Mouse (Mus musculus) kidney, embryonic 14.5 days (tissue): ENCODE measurements around the gene Arrb2. TPM values are rescaled to one million over a fixed set of nuclear protein-coding genes. Genes with fewer than 3 reads are reported as not detected.

Experiments used
- ATAC-seq: fragments of 200-750 bp; cut with Nextera tagmentation; 2 replicates; pipeline ENCODE4 v1.8.0; 2017; ENCODE audit warnings: moderate number of reproducible peaks, mild to moderate bottlenecking, moderate TSS enrichment, moderate library complexity; ENCODE audit not compliant: low FRiP score, low TSS enrichment
- H3K27ac ChIP-seq: fragments of 300-500 bp; sonication (generic); 2 replicates; pipeline ENCODE4 v1.5.1; 2014; ENCODE audit warnings: low read depth, mild to moderate bottlenecking, low read length, moderate library complexity, mixed read lengths
- H3K27me3 ChIP-seq: fragments of 300-500 bp; sonication (generic); 2 replicates; pipeline ENCODE4 v1.6.1; 2014; ENCODE audit warnings: mild to moderate bottlenecking, low read length; ENCODE audit not compliant: control insufficient read depth, insufficient read depth
- H3K36me3 ChIP-seq: fragments of 300-500 bp; sonication (generic); 2 replicates; pipeline ENCODE4 v1.6.1; 2014; ENCODE audit warnings: low read length, mixed read lengths; ENCODE audit not compliant: control insufficient read depth, insufficient read depth
- H3K4me1 ChIP-seq: fragments of 300-500 bp; sonication (generic); 2 replicates; pipeline ENCODE4 v1.6.1; 2014; ENCODE audit warnings: low read length, mixed read lengths; ENCODE audit not compliant: control insufficient read depth, insufficient read depth
- H3K4me2 ChIP-seq: fragments of 300-500 bp; sonication (generic); replicated peaks from 2 replicates; pipeline ENCODE4 v1.6.1; 2014; ENCODE audit warnings: low read depth, mild to moderate bottlenecking, low read length
- H3K4me3 ChIP-seq: fragments of 300-500 bp; sonication (generic); 2 replicates; pipeline ENCODE4 v1.5.1; 2014; ENCODE audit warnings: mild to moderate bottlenecking, low read length
- H3K9ac ChIP-seq: fragments of 300-500 bp; sonication (generic); 2 replicates; pipeline ENCODE4 v1.6.1; 2014; ENCODE audit warnings: low read depth, mild to moderate bottlenecking, low read length, moderate library complexity
- H3K9me3 ChIP-seq: fragments of 300-500 bp; sonication (generic); 2 replicates; pipeline ENCODE4 v1.6.1; 2016; ENCODE audit warnings: low read length; ENCODE audit not compliant: control insufficient read depth
- WGBS: fragments of 180-500 bp; shearing (Covaris S2); extraction: QIAGEN DNeasy Blood & Tissue Kit; methylation state at CpG from one replicate; pipeline ENCODE4 v1.1.7; 2014; 5-methylcytosine and 5-hydroxymethylcytosine counted together
- polyA plus RNA-seq: library from polyadenylated mRNA; unstranded; fragments of >200 nt; fragmentation: Nextera tagmentation; extraction: Ambion mirVana; gene quantifications from 2 replicates; pipeline ENCODE4 v1.2.1, GENCODE M21; 2014

Gene Arrb2
- polyA plus RNA-seq, 1 experiment from 2014 or later = 11.0 TPM

GRCm38 (mm10) chr11:70437426-70437825, 5.0 kb downstream of the Arrb2 start:
- 87% methylated on average over 6 of the region's 6 CpGs for WGBS
- Histone ChIP-seq H3K36me3 (peaks cover 45% of the 10 kb centered on the region), H3K4me2 (no peak overlapping the region), H3K27me3 (no peaks in the 10 kb centered on the region), H3K4me1 (peaks cover 10% of the 10 kb centered on the region), H3K9me3 (no peaks in the 10 kb centered on the region), H3K9ac (no peak overlapping the region), H3K4me3 (no peak overlapping the region), H3K27ac (no peak overlapping the region)
- ATAC-seq = no peak

- H3K4me1 ChIP-seq = peaks cover 1% of the 10 kb centered on the region; the same call in 1 of the 2 replicates
- H3K4me3 ChIP-seq = no peak overlapping the region
- 93% methylated on average over 7 of the region's 7 CpGs for WGBS
- H3K27me3 ChIP-seq = no peaks in the 10 kb centered on the region
- H3K36me3 ChIP-seq = peaks cover 45% of the 10 kb centered on the region
- ATAC-seq = no peak
- no peak overlapping the region for H3K9ac ChIP-seq
- H3K9me3 ChIP-seq = no peaks in the 10 kb centered on the region
- H3K4me2 ChIP-seq = no peak overlapping the region
- no peak overlapping the region for H3K27ac ChIP-seq
Measured at GRCm38 (mm10) chr11:70438728-70439374, 6.4 kb downstream of the Arrb2 start.

GRCm38 (mm10) chr11:70440637-70441036, 8.2 kb downstream of the Arrb2 start:
- Histone ChIP-seq H3K4me1 (no peaks in the 10 kb centered on the region), H3K4me2 (no peak overlapping the region), H3K27me3 (no peaks in the 10 kb centered on the region), H3K4me3 (no peak overlapping the region), H3K9me3 (no peaks in the 10 kb centered on the region), H3K9ac (no peak overlapping the region), H3K27ac (no peak overlapping the region), H3K36me3 (peaks cover 45% of the 10 kb centered on the region)
- no peak for ATAC-seq
- WGBS = 97% methylated on average over 4 of the region's 4 CpGs

- ATAC-seq = no peak
- Histone ChIP-seq H3K27ac (no peak overlapping the region), H3K27me3 (no peaks in the 10 kb centered on the region), H3K36me3 (peaks cover 38% of the 10 kb centered on the region), H3K9ac (no peak overlapping the region), H3K4me3 (no peak overlapping the region), H3K4me2 (no peak overlapping the region), H3K9me3 (no peaks in the 10 kb centered on the region), H3K4me1 (no peaks in the 10 kb centered on the region)
- WGBS = 91% methylated on average over 7 of the region's 7 CpGs
Measured at GRCm38 (mm10) chr11:70441882-70442281, 9.4 kb downstream of the Arrb2 start.

- WGBS = 91% methylated on average over 3 of the region's 3 CpGs
- Histone ChIP-seq H3K4me1 (no peaks in the 10 kb centered on the region), H3K9ac (no peak overlapping the region), H3K36me3 (peaks cover 20% of the 10 kb centered on the region; the same call in 1 of the 2 replicates), H3K9me3 (no peaks in the 10 kb centered on the region), H3K4me2 (no peak overlapping the region), H3K4me3 (no peak overlapping the region), H3K27me3 (no peaks in the 10 kb centered on the region), H3K27ac (no peak overlapping the region)
- no peak for ATAC-seq
Measured at GRCm38 (mm10) chr11:70443964-70444363, 11.5 kb downstream of the Arrb2 start.

GRCm38 (mm10) chr11:70444667-70445066, 12.2 kb downstream of the Arrb2 start:
- no peak for ATAC-seq

GRCm38 (mm10) chr11:70446756-70447155, 14.3 kb downstream of the Arrb2 start:
- no peaks in the 10 kb centered on the region for H3K4me1 ChIP-seq
- WGBS = 33% methylated on average over 3 of the region's 3 CpGs
- H3K4me3 ChIP-seq = no peak overlapping the region
- H3K4me2 ChIP-seq = no peak overlapping the region
- no peaks in the 10 kb centered on the region for H3K9me3 ChIP-seq
- ATAC-seq = no peak
- H3K27ac ChIP-seq = no peak overlapping the region
- no peaks in the 10 kb centered on the region for H3K27me3 ChIP-seq
- no peak overlapping the region for H3K9ac ChIP-seq
- no peaks in the 10 kb centered on the region for H3K36me3 ChIP-seq

More at GRCm38 (mm10) chr11:70444667-70445066, 12.2 kb downstream of the Arrb2 start:
- no peak overlapping the region for H3K27ac ChIP-seq
- no peak overlapping the region for H3K4me2 ChIP-seq
- peaks cover 13% of the 10 kb centered on the region; the same call in 1 of the 2 replicates for H3K36me3 ChIP-seq
- no peaks in the 10 kb centered on the region for H3K27me3 ChIP-seq
- no peak overlapping the region for H3K9ac ChIP-seq
- 77% methylated on average over 6 of the region's 6 CpGs for WGBS
- no peaks in the 10 kb centered on the region for H3K9me3 ChIP-seq
- no peak overlapping the region for H3K4me3 ChIP-seq
- no peaks in the 10 kb centered on the region for H3K4me1 ChIP-seq

GRCm38 (mm10) chr11:70447373-70447772, 14.9 kb downstream of the Arrb2 start:
- no peaks in the 10 kb centered on the region for H3K36me3 ChIP-seq
- no peak overlapping the region for H3K4me2 ChIP-seq
- no peak overlapping the region for H3K4me3 ChIP-seq
- H3K9me3 ChIP-seq = no peaks in the 10 kb centered on the region
- WGBS = 88% methylated on average over 1 of the region's 1 CpGs
- peaks cover 2% of the 10 kb centered on the region; the same call in 1 of the 2 replicates for H3K4me1 ChIP-seq
- no peak for ATAC-seq
- no peak overlapping the region for H3K27ac ChIP-seq
- H3K27me3 ChIP-seq = no peaks in the 10 kb centered on the region
- no peak overlapping the region for H3K9ac ChIP-seq

GRCm38 (mm10) chr11:70450926-70451325, 18.5 kb downstream of the Arrb2 start:
- H3K4me3 ChIP-seq = no peak overlapping the region
- H3K4me2 ChIP-seq = no peak overlapping the region
- H3K27ac ChIP-seq = no peak overlapping the region
- H3K27me3 ChIP-seq = no peaks in the 10 kb centered on the region
- peaks cover 7% of the 10 kb centered on the region; the same call in 1 of the 2 replicates for H3K4me1 ChIP-seq
- no peak for ATAC-seq
- WGBS = 79% methylated on average over 2 of the region's 2 CpGs
- peaks cover 6% of the 10 kb centered on the region; the same call in 1 of the 2 replicates for H3K36me3 ChIP-seq
- no peak overlapping the region for H3K9ac ChIP-seq
- no peaks in the 10 kb centered on the region for H3K9me3 ChIP-seq
